Mouse (Mus musculus) cerebellum, adult 2 months (tissue): Measurements from ENCODE around the gene Bri3. TPM values are rescaled to one million over a fixed set of nuclear protein-coding genes. Genes with fewer than 3 reads are reported as not detected.

Experiments
- DNase-seq, 2 experiments: peaks; one replicate each; pipeline ENCODE4 v3.0.0; 2021
- H3K27ac ChIP-seq: fragments of 200-500 bp; 2 replicates; pipeline ENCODE4 v1.5.1; 2012; ENCODE audit warnings: low read length, control low read depth, inconsistent platforms; ENCODE audit not compliant: insufficient read depth
- H3K27me3 ChIP-seq: fragments of 200-500 bp; 2 replicates; pipeline ENCODE4 v1.6.1; 2012; ENCODE audit warnings: inconsistent platforms, mild to moderate bottlenecking, low read length, moderate library complexity; ENCODE audit not compliant: control insufficient read depth, insufficient read depth
- H3K4me1 ChIP-seq: fragments of 200-500 bp; 2 replicates; pipeline ENCODE4 v1.6.1; 2011; ENCODE audit warnings: low read length; ENCODE audit not compliant: control insufficient read depth, insufficient read depth
- H3K4me3 ChIP-seq: fragments of 200-500 bp; replicated peaks from 2 replicates; pipeline ENCODE3; 2011; ENCODE audit warnings: mild to moderate bottlenecking, low read depth, low read length, control low read depth; ENCODE audit not compliant: insufficient read depth
- CTCF ChIP-seq: fragments of 200-500 bp; IDR thresholded peaks from 2 replicates; pipeline ENCODE4 v1.5.1; 2011; ENCODE audit warnings: low read depth, mild to moderate bottlenecking, control low read depth, low read length, moderate library complexity, borderline replicate concordance; ENCODE audit not compliant: insufficient read depth
- POLR2A ChIP-seq: fragments of 200-500 bp; IDR thresholded peaks from 2 replicates; pipeline ENCODE4 v1.6.1; 2011; ENCODE audit warnings: low read length, control low read depth, borderline replicate concordance; ENCODE audit not compliant: insufficient read depth
- WGBS: fragments of 180-500 bp; shearing (Covaris S2); methylation state at CpG from one replicate; pipeline ENCODE4 v1.1.7; 2018; 5-methylcytosine and 5-hydroxymethylcytosine counted together
- polyA plus RNA-seq: library from polyadenylated mRNA; depleted of rRNA; stranded (reverse); fragments of >200 nt; gene quantifications from 2 replicates; pipeline ENCODE4 v1.2.3, GENCODE M21; 2012

Bri3 gene
- polyA plus RNA-seq, 1 experiment, result 72.5 TPM

- no peak for DNase-seq
- H3K27me3 ChIP-seq, result no peaks in the 10 kb centered on the region
- H3K4me1 ChIP-seq, result no peaks in the 10 kb centered on the region
- WGBS, result 91% methylated on average over 4 of the region's 4 CpGs
- H3K27ac ChIP-seq, result no peak overlapping the region
- no peak overlapping the region for H3K4me3 ChIP-seq
- TF ChIP-seq CTCF, result no peak
- no peak for TF ChIP-seq POLR2A
Observed at GRCm38 (mm10) chr5:144379431-144379830, 135.2 kb downstream of the Bri3 start.

GRCm38 (mm10) chr5:144380689-144381088 is 136.5 kb downstream of the Bri3 start:
- Histone ChIP-seq H3K27me3 (no peaks in the 10 kb centered on the region), H3K27ac (no peak overlapping the region), H3K4me3 (no peak overlapping the region), H3K4me1 (no peaks in the 10 kb centered on the region)
- WGBS, result 81% methylated on average over 7 of the region's 7 CpGs
- no peak for DNase-seq
- no peak for TF ChIP-seq CTCF
- TF ChIP-seq POLR2A, result no peak

GRCm38 (mm10) chr5:144381782-144382181 is 137.5 kb downstream of the Bri3 start:
- TF ChIP-seq CTCF (no peak), POLR2A (no peak)
- no peak for DNase-seq
- 79% methylated on average over 3 of the region's 3 CpGs for whole genome bisulfite sequencing
- Histone ChIP-seq H3K27ac (no peak overlapping the region), H3K4me1 (no peaks in the 10 kb centered on the region), H3K27me3 (no peaks in the 10 kb centered on the region), H3K4me3 (no peak overlapping the region)

GRCm38 (mm10) chr5:144383936-144384335 is 139.7 kb downstream of the Bri3 start:
- WGBS, result 72% methylated on average over 3 of the region's 3 CpGs
- no peak for DNase-seq
- Histone ChIP-seq H3K4me1 (no peaks in the 10 kb centered on the region), H3K27me3 (no peaks in the 10 kb centered on the region), H3K27ac (no peak overlapping the region), H3K4me3 (no peak overlapping the region)
- peak; percentile 22; the same call in 1 of the 2 replicates for TF ChIP-seq CTCF
- no peak for TF ChIP-seq POLR2A

GRCm38 (mm10) chr5:144387851-144388250 is 143.6 kb downstream of the Bri3 start:
- H3K27ac ChIP-seq, result no peak overlapping the region
- 9% methylated on average over 6 of the region's 6 CpGs for WGBS
- TF ChIP-seq POLR2A, result no peak
- TF ChIP-seq CTCF, result peak; percentile 73
- DNase-seq, result peak; percentile 39 to 56
- no peaks in the 10 kb centered on the region for H3K4me1 ChIP-seq
- H3K4me3 ChIP-seq, result no peak overlapping the region
- no peaks in the 10 kb centered on the region for H3K27me3 ChIP-seq

- 84% methylated on average over 2 of the region's 2 CpGs for WGBS
- no peak overlapping the region for H3K27ac ChIP-seq
- H3K27me3 ChIP-seq, result no peaks in the 10 kb centered on the region
- DNase-seq, result no peak
- no peak for TF ChIP-seq POLR2A
- no peak for TF ChIP-seq CTCF
- H3K4me1 ChIP-seq, result no peaks in the 10 kb centered on the region
- H3K4me3 ChIP-seq, result no peak overlapping the region
Observed at GRCm38 (mm10) chr5:144394142-144394541, 149.9 kb downstream of the Bri3 start.

GRCm38 (mm10) chr5:144397566-144397965 is 153.3 kb downstream of the Bri3 start:
- Histone ChIP-seq H3K27ac (no peak overlapping the region), H3K27me3 (no peaks in the 10 kb centered on the region), H3K4me1 (no peaks in the 10 kb centered on the region), H3K4me3 (no peak overlapping the region)
- 38% methylated on average over 8 of the region's 9 CpGs for WGBS
- no peak for TF ChIP-seq POLR2A
- TF ChIP-seq CTCF, result no peak
- DNase-seq, result no peak

GRCm38 (mm10) chr5:144400821-144401220 is 156.6 kb downstream of the Bri3 start:
- Histone ChIP-seq H3K4me3 (no peak overlapping the region), H3K27me3 (no peaks in the 10 kb centered on the region), H3K27ac (no peak overlapping the region), H3K4me1 (no peaks in the 10 kb centered on the region)
- TF ChIP-seq CTCF (no peak), POLR2A (no peak)
- WGBS, result 56% methylated on average over 5 of the region's 5 CpGs
- no peak for DNase-seq
